Mouse (Mus musculus) liver, embryonic 16.5 days (tissue): ENCODE data around the gene Uqcc1. TPM values are rescaled to one million over a fixed set of nuclear protein-coding genes. Genes with fewer than 3 reads are reported as not detected.

Experiments used
- ATAC-seq: fragments of 200-750 bp; cut with Nextera tagmentation; 2 replicates; pipeline ENCODE4 v1.8.0; 2017; ENCODE audit warnings: low read depth, mild to moderate bottlenecking, moderate number of reproducible peaks, moderate library complexity
- H3K27ac ChIP-seq: fragments of 300-500 bp; sonication (generic); 2 replicates; pipeline ENCODE4 v1.5.1; 2014; ENCODE audit warnings: mild to moderate bottlenecking, low read length
- H3K27me3 ChIP-seq: fragments of 300-500 bp; sonication (generic); 2 replicates; pipeline ENCODE4 v1.6.1; 2014; ENCODE audit warnings: low read depth, low read length, mixed read lengths; ENCODE audit not compliant: control insufficient read depth, insufficient read depth
- H3K36me3 ChIP-seq: fragments of 300-500 bp; sonication (generic); 2 replicates; pipeline ENCODE4 v1.6.1; 2014; ENCODE audit warnings: mild to moderate bottlenecking; ENCODE audit not compliant: control insufficient read depth, insufficient read depth
- H3K4me1 ChIP-seq: fragments of 300-500 bp; sonication (generic); 2 replicates; pipeline ENCODE4 v1.6.1; 2014; ENCODE audit warnings: low read depth, low read length, mixed read lengths; ENCODE audit not compliant: control insufficient read depth
- H3K4me2 ChIP-seq: fragments of 300-500 bp; sonication (generic); 2 replicates; pipeline ENCODE4 v1.6.1; 2014; ENCODE audit warnings: low read depth, low read length, mixed read lengths
- H3K4me3 ChIP-seq: fragments of 300-500 bp; sonication (generic); 2 replicates; pipeline ENCODE4 v1.5.1; 2014; ENCODE audit warnings: low read depth, mild to moderate bottlenecking, low read length
- H3K9ac ChIP-seq: fragments of 300-500 bp; sonication (generic); 2 replicates; pipeline ENCODE4 v1.6.1; 2014; ENCODE audit warnings: low read depth, low read length
- H3K9me3 ChIP-seq: fragments of 300-500 bp; sonication (generic); replicated peaks from 2 replicates; pipeline ENCODE4 v1.6.1; 2016; ENCODE audit warnings: low read length; ENCODE audit not compliant: control insufficient read depth
- WGBS: fragments of 180-500 bp; shearing (Covaris S2); extraction: QIAGEN DNeasy Blood & Tissue Kit; methylation state at CpG from one replicate; pipeline ENCODE4 v1.1.7; 2014; ENCODE audit not compliant: insufficient replicate concordance; 5-methylcytosine and 5-hydroxymethylcytosine counted together
- polyA plus RNA-seq: library from polyadenylated mRNA; unstranded; fragments of >200 nt; fragmentation: Nextera tagmentation; extraction: Ambion mirVana; gene quantifications from 2 replicates; pipeline ENCODE4 v1.2.1, GENCODE M21; 2015

Gene Uqcc1
- polyA plus RNA-seq, 1 experiment from 2014 or later, result 26.5 TPM

GRCm38 (mm10) chr2:155872930-155873507 lies 57.1 kb downstream of the Uqcc1 start:
- Histone ChIP-seq H3K9ac (no peak overlapping the region), H3K27ac (no peak overlapping the region), H3K4me2 (no peak overlapping the region), H3K4me3 (no peak overlapping the region), H3K36me3 (peaks cover 4% of the 10 kb centered on the region), H3K9me3 (no peaks in the 10 kb centered on the region), H3K27me3 (no peaks in the 10 kb centered on the region), H3K4me1 (no peaks in the 10 kb centered on the region)
- 69% methylated on average over 10 of the region's 10 CpGs for WGBS
- ATAC-seq, result no peak

- Histone ChIP-seq H3K9ac (no peak overlapping the region), H3K4me1 (no peaks in the 10 kb centered on the region), H3K9me3 (no peaks in the 10 kb centered on the region), H3K36me3 (peaks cover 4% of the 10 kb centered on the region), H3K27ac (no peak overlapping the region), H3K4me2 (no peak overlapping the region), H3K4me3 (no peak overlapping the region), H3K27me3 (no peaks in the 10 kb centered on the region)
- ATAC-seq, result no peak
- WGBS, result 75% methylated on average over 8 of the region's 8 CpGs
Measured at GRCm38 (mm10) chr2:155872486-155872885, 57.6 kb downstream of the Uqcc1 start.

- Histone ChIP-seq H3K27me3 (no peaks in the 10 kb centered on the region), H3K9ac (no peak overlapping the region), H3K9me3 (no peaks in the 10 kb centered on the region), H3K4me1 (no peaks in the 10 kb centered on the region), H3K4me2 (no peak overlapping the region), H3K4me3 (no peak overlapping the region), H3K27ac (no peak overlapping the region), H3K36me3 (peaks cover 4% of the 10 kb centered on the region)
- 63% methylated on average over 5 of the region's 5 CpGs for WGBS
- ATAC-seq, result no peak
Measured at GRCm38 (mm10) chr2:155869772-155870171, 60.3 kb downstream of the Uqcc1 start.

GRCm38 (mm10) chr2:155868320-155868719 lies 61.8 kb downstream of the Uqcc1 start:
- Histone ChIP-seq H3K27ac (no peak overlapping the region), H3K9me3 (no peaks in the 10 kb centered on the region), H3K9ac (no peak overlapping the region), H3K4me1 (no peaks in the 10 kb centered on the region), H3K4me2 (no peak overlapping the region), H3K36me3 (no peaks in the 10 kb centered on the region; the same call in 1 of the 2 replicates), H3K4me3 (no peak overlapping the region), H3K27me3 (no peaks in the 10 kb centered on the region)
- no peak for ATAC-seq
- 69% methylated on average over 8 of the region's 8 CpGs for WGBS

GRCm38 (mm10) chr2:155863301-155863867 lies 66.7 kb downstream of the Uqcc1 start:
- no peaks in the 10 kb centered on the region for H3K36me3 ChIP-seq
- H3K4me2 ChIP-seq, result no peak overlapping the region
- H3K27ac ChIP-seq, result no peak overlapping the region
- no peak for ATAC-seq
- no peak overlapping the region for H3K9ac ChIP-seq
- no peaks in the 10 kb centered on the region for H3K27me3 ChIP-seq
- WGBS, result 76% methylated on average over 11 of the region's 11 CpGs
- H3K4me1 ChIP-seq, result no peaks in the 10 kb centered on the region
- no peaks in the 10 kb centered on the region for H3K9me3 ChIP-seq
- no peak overlapping the region for H3K4me3 ChIP-seq

GRCm38 (mm10) chr2:155862573-155863300 lies 67.4 kb downstream of the Uqcc1 start:
- H3K4me3 ChIP-seq, result no peak overlapping the region
- no peak overlapping the region for H3K27ac ChIP-seq
- 77% methylated on average over 13 of the region's 13 CpGs for WGBS
- no peak for ATAC-seq
- H3K4me2 ChIP-seq, result no peak overlapping the region
- peaks cover 1% of the 10 kb centered on the region; the same call in 1 of the 2 replicates for H3K36me3 ChIP-seq
- H3K9me3 ChIP-seq, result no peaks in the 10 kb centered on the region
- H3K4me1 ChIP-seq, result no peaks in the 10 kb centered on the region
- no peaks in the 10 kb centered on the region for H3K27me3 ChIP-seq
- no peak overlapping the region for H3K9ac ChIP-seq

GRCm38 (mm10) chr2:155861581-155861980 lies 68.5 kb downstream of the Uqcc1 start:
- Histone ChIP-seq H3K4me3 (no peak overlapping the region), H3K4me1 (no peaks in the 10 kb centered on the region), H3K36me3 (peaks cover 2% of the 10 kb centered on the region; the same call in 1 of the 2 replicates), H3K9me3 (no peaks in the 10 kb centered on the region), H3K27me3 (no peaks in the 10 kb centered on the region), H3K27ac (no peak overlapping the region), H3K9ac (no peak overlapping the region), H3K4me2 (no peak overlapping the region)
- WGBS, result 66% methylated on average over 6 of the region's 6 CpGs
- no peak for ATAC-seq

- H3K4me3 ChIP-seq, result no peak overlapping the region
- H3K27me3 ChIP-seq, result no peaks in the 10 kb centered on the region
- peaks cover 2% of the 10 kb centered on the region; the same call in 1 of the 2 replicates for H3K36me3 ChIP-seq
- no peak overlapping the region for H3K9ac ChIP-seq
- 65% methylated on average over 7 of the region's 7 CpGs for WGBS
- H3K4me1 ChIP-seq, result no peaks in the 10 kb centered on the region
- H3K4me2 ChIP-seq, result no peak overlapping the region
- H3K27ac ChIP-seq, result no peak overlapping the region
- H3K9me3 ChIP-seq, result no peaks in the 10 kb centered on the region
- ATAC-seq, result no peak
Measured at GRCm38 (mm10) chr2:155860102-155860501, 70.0 kb downstream of the Uqcc1 start.

- Histone ChIP-seq H3K36me3 (no peaks in the 10 kb centered on the region), H3K27ac (no peak overlapping the region), H3K4me3 (no peak overlapping the region), H3K27me3 (no peaks in the 10 kb centered on the region), H3K4me1 (no peaks in the 10 kb centered on the region), H3K9me3 (no peaks in the 10 kb centered on the region), H3K9ac (no peak overlapping the region), H3K4me2 (no peak overlapping the region)
- no peak for ATAC-seq
- WGBS, result 68% methylated on average over 5 of the region's 5 CpGs
Measured at GRCm38 (mm10) chr2:155852536-155852935, 77.6 kb downstream of the Uqcc1 start.
